In the genomic region with DNA sequence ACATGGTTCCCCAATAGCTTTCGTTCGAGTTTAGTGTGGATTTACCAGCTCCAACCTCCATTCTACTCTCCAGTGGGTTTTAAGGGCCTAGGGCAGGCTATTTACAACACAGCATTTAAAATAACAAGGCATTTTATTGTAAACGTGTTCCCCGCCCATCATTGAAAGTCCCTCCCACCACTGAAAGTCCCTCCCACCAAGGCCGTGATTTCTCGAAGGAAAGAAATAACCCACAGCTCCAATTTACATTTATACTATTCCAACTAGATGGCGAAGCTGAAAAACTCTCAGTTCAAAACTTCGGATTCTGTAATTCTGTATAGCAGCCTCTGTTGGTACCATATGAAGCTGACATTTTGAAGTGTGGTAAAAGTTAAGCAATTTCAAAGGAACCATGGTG, we compare ENCODE assay signal across 9 mouse cellular contexts. TPM values are rescaled to one million over a fixed set of nuclear protein-coding genes. Genes with fewer than 3 reads are reported as not detected.
DNase-seq lines count a peak whose midpoint lies in the region; ATAC-seq and TF ChIP-seq lines count a peak whose summit lies in the region.
"Had no signal": no experiment of that assay in that cellular context is flagged by ENCODE, and none has a peak within 500 bp of the region (broad histone marks: within the 10 kb centered on the region; RNA-seq: fewer than 3 reads in every experiment).

No protein-coding gene starts in this region.

- peaks cover 42% of the 10 kb centered on the region for H3K4me1 ChIP-seq in embryonic facial prominence, embryonic 13.5 days
- peaks cover 14% of the 10 kb centered on the region for H3K4me1 ChIP-seq in hindbrain, embryonic 14.5 days (replicated peaks; ENCODE audit: control insufficient read depth, insufficient read depth, low read length)
- peaks cover 41% of the 10 kb centered on the region for H3K4me1 ChIP-seq in liver, embryonic 12.5 days
- peaks cover 29% of the 10 kb centered on the region for H3K4me1 ChIP-seq in neural tube, embryonic 15.5 days

- 0% methylated on average over 8 of the region's 8 CpGs for WGBS in embryonic facial prominence, embryonic 13.5 days
- WGBS in hindbrain, embryonic 14.5 days, result under 1% methylated on average over 8 of the region's 8 CpGs
- 4% methylated on average over 8 of the region's 8 CpGs for WGBS in liver, embryonic 12.5 days (ENCODE audit: insufficient replicate concordance)
- 0% methylated on average over 8 of the region's 8 CpGs for WGBS in neural tube, embryonic 15.5 days

- H3K27me3 ChIP-seq in embryonic facial prominence, embryonic 13.5 days, result no peaks in the 10 kb centered on the region
- 0 out of 2 replicates have a peak, but pooled peaks cover 6% of the 10 kb centered on the region for H3K27me3 ChIP-seq in hindbrain, embryonic 14.5 days (ENCODE audit: control insufficient read depth, insufficient read depth, low read length)
- peaks cover 50% of the 10 kb centered on the region for H3K27me3 ChIP-seq in liver, embryonic 12.5 days (replicated peaks)
- H3K27me3 ChIP-seq in neural tube, embryonic 15.5 days (replicated peaks), result no peaks in the 10 kb centered on the region

- no peak for ATAC-seq in embryonic facial prominence, embryonic 13.5 days (ENCODE audit: insufficient number of reproducible peaks, insufficient read depth, low FRiP score, low TSS enrichment, low read depth)
- no peak for ATAC-seq in hindbrain, embryonic 14.5 days (ENCODE audit: low FRiP score)
- ATAC-seq in liver, embryonic 12.5 days, result no peak
- ATAC-seq in neural tube, embryonic 15.5 days (ENCODE audit: low FRiP score), result no peak
- ATAC-seq in megakaryocyte, adult 5-6 weeks (ENCODE audit: poor library complexity, severe bottlenecking), result no peak

- H3K36me3 ChIP-seq in embryonic facial prominence, embryonic 13.5 days, result no peaks in the 10 kb centered on the region
- no peaks in the 10 kb centered on the region for H3K36me3 ChIP-seq in hindbrain, embryonic 14.5 days (replicated peaks; ENCODE audit: control insufficient read depth, insufficient read depth)
- H3K36me3 ChIP-seq in liver, embryonic 12.5 days, result no peaks in the 10 kb centered on the region
- H3K36me3 ChIP-seq in neural tube, embryonic 15.5 days, result no peaks in the 10 kb centered on the region

- peak overlapping the region; percentile 71 for H3K4me2 ChIP-seq in embryonic facial prominence, embryonic 13.5 days
- peak overlapping the region; percentile 93 for H3K4me2 ChIP-seq in hindbrain, embryonic 14.5 days (replicated peaks)
- H3K4me2 ChIP-seq in liver, embryonic 12.5 days, result peak overlapping the region; percentile 97
- peak overlapping the region; percentile 92 for H3K4me2 ChIP-seq in neural tube, embryonic 15.5 days

- TF ChIP-seq CTCF in gastrocnemius, adult 2 months (IDR thresholded peaks at IDR 0.05), result no peak

- H3K9me3 ChIP-seq in embryonic facial prominence, embryonic 13.5 days, result no peaks in the 10 kb centered on the region
- H3K9me3 ChIP-seq in hindbrain, embryonic 14.5 days (ENCODE audit: control insufficient read depth, low read length), result no peaks in the 10 kb centered on the region
- no peaks in the 10 kb centered on the region for H3K9me3 ChIP-seq in liver, embryonic 12.5 days (replicated peaks)
- no peaks in the 10 kb centered on the region for H3K9me3 ChIP-seq in neural tube, embryonic 15.5 days (replicated peaks)

- intact Hi-C loops in gastrocnemius, adult 2 months (cut with DNase I), result loop anchor here (10.0 kb wide), 1 partner anchor 60 kb away; no protein-coding TSS in a partner anchor
- intact Hi-C loops in gastrocnemius, postnatal 36 days (cut with DNase I), result loop anchor here (5.0 kb wide), 1 partner anchor 37 kb away; no protein-coding TSS in a partner anchor

- peak overlapping the region; percentile 99 for H3K27ac ChIP-seq in gastrocnemius, adult 2 months
- peak overlapping the region; percentile 94 for H3K27ac ChIP-seq in embryonic facial prominence, embryonic 13.5 days
- H3K27ac ChIP-seq in hindbrain, embryonic 14.5 days, result no peak overlapping the region
- H3K27ac ChIP-seq in liver, embryonic 12.5 days, result no peak overlapping the region
- no peak overlapping the region; the same call in 1 of the 2 replicates for H3K27ac ChIP-seq in neural tube, embryonic 15.5 days (replicated peaks)

- peak overlapping the region; percentile 99 for H3K4me3 ChIP-seq in gastrocnemius, adult 2 months
- peak overlapping the region; percentile 82 for H3K4me3 ChIP-seq in embryonic facial prominence, embryonic 13.5 days
- peak overlapping the region; percentile 93 for H3K4me3 ChIP-seq in hindbrain, embryonic 14.5 days (replicated peaks; ENCODE audit: low read length)
- peak overlapping the region; percentile 94 for H3K4me3 ChIP-seq in liver, embryonic 12.5 days
- H3K4me3 ChIP-seq in neural tube, embryonic 15.5 days (replicated peaks), result peak overlapping the region; percentile 87

- no peak for DNase-seq in gastrocnemius, adult 2 months
- no peak for DNase-seq in gastrocnemius, postnatal 36 days
- DNase-seq in hindbrain, embryonic 14.5 days (ENCODE audit: low spot score), result no peak
- DNase-seq in cerebellum, postnatal 14 days, result no peak

- no peak overlapping the region for H3K9ac ChIP-seq in embryonic facial prominence, embryonic 13.5 days
- peak overlapping the region; percentile 84; the same call in 1 of the 2 replicates for H3K9ac ChIP-seq in hindbrain, embryonic 14.5 days
- no peak overlapping the region for H3K9ac ChIP-seq in liver, embryonic 12.5 days
- no peak overlapping the region for H3K9ac ChIP-seq in neural tube, embryonic 15.5 days (replicated peaks)

RNA-seq across cellular contexts. Expression of a gene that starts 1.4 kb away (rescaled TPM):
- total RNA-seq in gastrocnemius, adult 2 months (2021), result not detected
- total RNA-seq in gastrocnemius, postnatal 36 days (2021), result under 1 TPM in 1 of 2 experiments, not detected in 1; 0.74 TPM
- polyA plus RNA-seq in embryonic facial prominence, embryonic 13.5 days (2015; fragmentation: Nextera tagmentation; extraction: Ambion mirVana), result not detected in 2 replicates
- not detected in 2 replicates for polyA plus RNA-seq in hindbrain, embryonic 14.5 days (2014; fragmentation: Nextera tagmentation; extraction: Ambion mirVana)
- not detected in 2 replicates for polyA plus RNA-seq in liver, embryonic 12.5 days (2016; fragmentation: Nextera tagmentation; extraction: Ambion mirVana)
- not detected in 2 replicates for polyA plus RNA-seq in neural tube, embryonic 15.5 days (2015; fragmentation: Nextera tagmentation; extraction: Ambion mirVana)
- total RNA-seq in megakaryocyte, adult 5-6 weeks (2015), result not detected in 2 replicates
- 0.59 TPM in 1 of 2 replicates, not detected in the other for total RNA-seq in megakaryocyte, adult 5-6 weeks (2017)
- total RNA-seq: ES-E14 had no signal

RNA-seq across cellular contexts. Expression of a gene that starts 13.6 kb away (rescaled TPM):
- total RNA-seq in gastrocnemius, adult 2 months (2021), result 10 to 100 TPM; 23.7 to 24.2 TPM
- total RNA-seq in gastrocnemius, postnatal 36 days (2021), result 10 to 100 TPM; 13.4 to 17.3 TPM
- polyA plus RNA-seq in embryonic facial prominence, embryonic 13.5 days (2015; fragmentation: Nextera tagmentation; extraction: Ambion mirVana), result 25.3 TPM in 2 replicates
- polyA plus RNA-seq in hindbrain, embryonic 14.5 days (2014; fragmentation: Nextera tagmentation; extraction: Ambion mirVana), result 7.5 and 7.9 TPM in 2 replicates
- polyA plus RNA-seq in liver, embryonic 12.5 days (2016; fragmentation: Nextera tagmentation; extraction: Ambion mirVana), result 6.6 and 7.3 TPM in 2 replicates
- polyA plus RNA-seq in neural tube, embryonic 15.5 days (2015; fragmentation: Nextera tagmentation; extraction: Ambion mirVana), result 5.8 and 8.5 TPM in 2 replicates
- 35.0 and 39.1 TPM in 2 replicates for total RNA-seq in megakaryocyte, adult 5-6 weeks (2015)
- total RNA-seq in megakaryocyte, adult 5-6 weeks (2017), result 33.8 and 34.4 TPM in 2 replicates

RNA-seq across cellular contexts. Expression of a gene that starts 53.4 kb away (rescaled TPM):
- total RNA-seq in gastrocnemius, adult 2 months (2021), result 10 to 100 TPM; 54.8 to 73.6 TPM
- total RNA-seq in gastrocnemius, postnatal 36 days (2021), result 10 to 100 TPM; 47.0 to 47.1 TPM
- polyA plus RNA-seq in embryonic facial prominence, embryonic 13.5 days (2015; fragmentation: Nextera tagmentation; extraction: Ambion mirVana), result 27.4 and 35.4 TPM in 2 replicates
- polyA plus RNA-seq in hindbrain, embryonic 14.5 days (2014; fragmentation: Nextera tagmentation; extraction: Ambion mirVana), result 34.0 and 34.2 TPM in 2 replicates
- polyA plus RNA-seq in liver, embryonic 12.5 days (2016; fragmentation: Nextera tagmentation; extraction: Ambion mirVana), result 14.5 and 16.1 TPM in 2 replicates
- polyA plus RNA-seq in neural tube, embryonic 15.5 days (2015; fragmentation: Nextera tagmentation; extraction: Ambion mirVana), result 26.5 and 28.7 TPM in 2 replicates
- 167 and 180 TPM in 2 replicates for total RNA-seq in megakaryocyte, adult 5-6 weeks (2015)
- total RNA-seq in megakaryocyte, adult 5-6 weeks (2017), result 10.7 and 21.5 TPM in 2 replicates

Comparison
In these comparisons a context has a peak if more than half of its experiments do, and no peak if none do; other contexts are left out.
1. H3K27ac ChIP-seq: peak in gastrocnemius, adult 2 months (single experiment) and embryonic facial prominence, embryonic 13.5 days (single experiment); none in hindbrain, embryonic 14.5 days (single experiment), liver, embryonic 12.5 days (single experiment) and neural tube, embryonic 15.5 days (single experiment).
2. Peak in every context shown above with its lines, with median percentiles within 50 percentile points of each other: H3K4me3 ChIP-seq and H3K4me2 ChIP-seq.